Mouse (Mus musculus) CH12.LX (cell line): ENCODE measurements around the gene Fn3krp. TPM values are rescaled to one million over a fixed set of nuclear protein-coding genes. Genes with fewer than 3 reads are reported as not detected.

Experiments
- DNase-seq: peaks from one replicate; pipeline ENCODE4 v3.0.0-alpha.2; 2013; ENCODE audit errors: extremely low read depth
- H3K27ac ChIP-seq: 2 replicates; pipeline ENCODE4 v1.5.1; 2012; ENCODE audit warnings: low read depth, mild to moderate bottlenecking, control low read depth, moderate library complexity; ENCODE audit not compliant: insufficient read depth
- H3K27me3 ChIP-seq: replicated peaks from 2 replicates; pipeline ENCODE3; 2012; ENCODE audit warnings: inconsistent platforms
- H3K36me3 ChIP-seq, 2 experiments: replicated peaks in 1 of 2; 2 replicates each; pipeline versions ENCODE3 to v1.6.1; 2012; ENCODE audit warnings: inconsistent platforms in 1 of 2, low read length in 1 of 2, mild to moderate bottlenecking in 1 of 2, mixed read lengths in 1 of 2, moderate library complexity in 1 of 2; ENCODE audit not compliant: control insufficient read depth in 1 of 2, insufficient read depth in 1 of 2
- H3K4me1 ChIP-seq, 2 experiments: 2 replicates each; pipeline ENCODE4 v1.6.1; 2012; ENCODE audit warnings: inconsistent platforms in 1 of 2, moderate library complexity in 1 of 2; ENCODE audit not compliant: insufficient read depth in 2 of 2, control insufficient read depth in 1 of 2
- H3K4me2 ChIP-seq: 2 replicates; pipeline ENCODE4 v1.6.1; 2012; ENCODE audit warnings: low read depth, mild to moderate bottlenecking, control low read depth; ENCODE audit not compliant: poor library complexity, insufficient read depth, severe bottlenecking
- H3K4me3 ChIP-seq, 3 experiments: fragments of 150-350 bp in 1 of 3; sonication (generic) in 1 of 3; replicated peaks in 1 of 3; 2 replicates each; pipeline versions ENCODE3 to v1.5.1; 2011 to 2012; ENCODE audit warnings: low read depth in 2 of 3, low read length in 2 of 3, mild to moderate bottlenecking in 2 of 3, moderate library complexity in 2 of 3, control low read depth in 1 of 3, improper control_type of control experiment in 1 of 3, inconsistent platforms in 1 of 3, mixed read lengths in 1 of 3; ENCODE audit not compliant: poor library complexity in 1 of 3
- H3K79me2 ChIP-seq: replicated peaks from 2 replicates; pipeline ENCODE4 v1.6.1; 2012; ENCODE audit warnings: mild to moderate bottlenecking, moderate library complexity; ENCODE audit not compliant: control insufficient read depth, poor library complexity, insufficient read depth, severe bottlenecking; ENCODE audit errors: extremely low read depth
- H3K9ac ChIP-seq: 2 replicates; pipeline ENCODE4 v1.6.1; 2012; ENCODE audit warnings: low read depth, mild to moderate bottlenecking, control low read depth, moderate library complexity; ENCODE audit not compliant: insufficient read depth
- H3K9me3 ChIP-seq: replicated peaks from 2 replicates; pipeline ENCODE3; 2012; ENCODE audit warnings: low read length, inconsistent platforms, mixed read lengths
- CHD2 ChIP-seq: IDR thresholded peaks from 2 replicates; pipeline ENCODE4 v1.6.1; 2011; ENCODE audit warnings: low read length, improper control_type of control experiment
- CTCF ChIP-seq, 2 experiments: IDR thresholded peaks in 1 of 2; conservative IDR thresholded peaks in 1 of 2; 2 replicates each; pipeline ENCODE4 v1.5.1; 2011 to 2012; ENCODE audit warnings: low read depth in 2 of 2, low read length in 2 of 2, improper control_type of control experiment in 1 of 2, inconsistent platforms in 1 of 2, mild to moderate bottlenecking in 1 of 2, moderate library complexity in 1 of 2
- E2F4 ChIP-seq: IDR thresholded peaks from 2 replicates; pipeline ENCODE4 v1.6.1; 2011; ENCODE audit warnings: low read depth, low read length, improper control_type of control experiment; ENCODE audit not compliant: insufficient replicate concordance
- ELF1 ChIP-seq: IDR thresholded peaks from 2 replicates; pipeline ENCODE4 v1.6.1; 2014; ENCODE audit warnings: low read depth, mild to moderate bottlenecking, inconsistent platforms, low read length, improper control_type of control experiment
- HCFC1 ChIP-seq: IDR thresholded peaks from 2 replicates; pipeline ENCODE4 v1.6.1; 2012; ENCODE audit warnings: low read depth, mild to moderate bottlenecking, inconsistent platforms, low read length, improper control_type of control experiment
- JUND ChIP-seq: conservative IDR thresholded peaks from 2 replicates; pipeline ENCODE4 v1.6.1; 2011; ENCODE audit warnings: low read depth, low read length, improper control_type of control experiment
- KAT2A ChIP-seq: IDR thresholded peaks from 2 replicates; pipeline ENCODE4 v1.6.1; 2012; ENCODE audit warnings: low read length, improper control_type of control experiment, inconsistent platforms; ENCODE audit not compliant: insufficient replicate concordance
- MAFK ChIP-seq: IDR thresholded peaks from 2 replicates; pipeline ENCODE4 v1.6.1; 2011; ENCODE audit warnings: low read length, improper control_type of control experiment; ENCODE audit not compliant: insufficient replicate concordance
- MEF2A ChIP-seq: IDR thresholded peaks from 2 replicates; pipeline ENCODE4 v1.6.1; 2014; ENCODE audit warnings: low read depth, mild to moderate bottlenecking, inconsistent platforms, low read length, improper control_type of control experiment, borderline replicate concordance
- MXI1 ChIP-seq: IDR thresholded peaks from 2 replicates; pipeline ENCODE4 v1.6.1; 2011; ENCODE audit warnings: mild to moderate bottlenecking, low read depth, low read length, improper control_type of control experiment
- MYC ChIP-seq: IDR thresholded peaks from 2 replicates; pipeline ENCODE4 v1.6.1; 2011; ENCODE audit warnings: low read depth, mild to moderate bottlenecking, improper control_type of control experiment, low read length
- NELFE ChIP-seq: IDR thresholded peaks from 2 replicates; pipeline ENCODE4 v1.6.1; 2011; ENCODE audit warnings: low read depth, low read length, improper control_type of control experiment
- PAX5 ChIP-seq: IDR thresholded peaks from 2 replicates; pipeline ENCODE4 v1.6.1; 2012; ENCODE audit warnings: low read length, inconsistent platforms, mixed read lengths
- POLR2A ChIP-seq: IDR thresholded peaks from 2 replicates; pipeline ENCODE4 v1.6.1; 2011; ENCODE audit warnings: low read depth, mild to moderate bottlenecking, improper control_type of control experiment, low read length
- POLR2AphosphoS2 ChIP-seq: IDR thresholded peaks from 2 replicates; pipeline ENCODE4 v1.6.1; 2011; ENCODE audit warnings: low read depth, low read length, improper control_type of control experiment
- RCOR1 ChIP-seq: conservative IDR thresholded peaks from 2 replicates; pipeline ENCODE4 v1.6.1; 2012; ENCODE audit warnings: low read depth, mild to moderate bottlenecking, inconsistent platforms, low read length, improper control_type of control experiment
- SIN3A ChIP-seq: IDR thresholded peaks from 2 replicates; pipeline ENCODE4 v1.6.1; 2012; ENCODE audit warnings: low read length, improper control_type of control experiment, inconsistent platforms
- SMC3 ChIP-seq: IDR thresholded peaks from 2 replicates; pipeline ENCODE4 v1.6.1; 2011; ENCODE audit warnings: low read depth, low read length, improper control_type of control experiment
- TBP ChIP-seq: conservative IDR thresholded peaks from 2 replicates; pipeline ENCODE4 v1.6.1; 2011; ENCODE audit warnings: low read depth, low read length, improper control_type of control experiment
- TCF12 ChIP-seq: IDR thresholded peaks from 2 replicates; pipeline ENCODE4 v1.6.1; 2014; ENCODE audit warnings: low read depth, mild to moderate bottlenecking, inconsistent platforms, low read length, improper control_type of control experiment
- UBTF ChIP-seq: IDR thresholded peaks from 2 replicates; pipeline ENCODE4 v1.6.1; 2012; ENCODE audit warnings: low read depth, mild to moderate bottlenecking, inconsistent platforms, low read length, improper control_type of control experiment, moderate library complexity
- USF1 ChIP-seq: IDR thresholded peaks from 2 replicates; pipeline ENCODE4 v1.6.1; 2014; ENCODE audit warnings: low read depth, mild to moderate bottlenecking, inconsistent platforms, low read length, improper control_type of control experiment
- USF2 ChIP-seq: conservative IDR thresholded peaks from 2 replicates; pipeline ENCODE4 v1.6.1; 2011; ENCODE audit warnings: low read depth, low read length, improper control_type of control experiment
- ZMIZ1 ChIP-seq: IDR thresholded peaks from 2 replicates; pipeline ENCODE4 v1.6.1; 2012; ENCODE audit warnings: low read depth, mild to moderate bottlenecking, inconsistent platforms, low read length, improper control_type of control experiment
- ZNF384 ChIP-seq: IDR thresholded peaks from 2 replicates; pipeline ENCODE4 v1.6.1; 2012; ENCODE audit warnings: low read depth, low read length, improper control_type of control experiment, inconsistent platforms
- dilution Hi-C: fragments of 300-500 bp; cut with MboI; formaldehyde crosslinking; loops from 2 replicates; pipeline ENCODE4 v1.14.3; 2020; ENCODE audit warnings: low sequenced_read_pairs; ENCODE audit not compliant: extremely low pct_unique_long_range_greater_than_20kb, extremely low pct_ligation_motif_present
- in situ Hi-C: fragments of 300-500 bp; cut with MboI; formaldehyde crosslinking; loops from 3 replicates; pipeline ENCODE4 v1.14.3; 2019; ENCODE audit warnings: low sequenced_read_pairs, low pct_ligation_motif_present, low pct_unique_long_range_greater_than_20kb, mixed read lengths
- polyA plus RNA-seq: library from polyadenylated mRNA; unstranded; fragments of >175 nt; gene quantifications from 2 replicates; pipeline ENCODE4 v1.2.1, GENCODE M21; 2012; ENCODE audit warnings: low read depth; ENCODE audit not compliant: insufficient read length
- total RNA-seq, 2 experiments: library from RNA; depleted of rRNA; stranded (reverse); fragments of 300-350 nt in 1 of 2; fragments of >200 nt in 1 of 2; gene quantifications; 2 replicates each; pipeline ENCODE4 v1.2.3; 2012 to 2014

Gene Fn3krp
- total and polyA plus RNA-seq, 3 experiments, result 3.6 to 11.2 (median 9.8) TPM

DNA sequence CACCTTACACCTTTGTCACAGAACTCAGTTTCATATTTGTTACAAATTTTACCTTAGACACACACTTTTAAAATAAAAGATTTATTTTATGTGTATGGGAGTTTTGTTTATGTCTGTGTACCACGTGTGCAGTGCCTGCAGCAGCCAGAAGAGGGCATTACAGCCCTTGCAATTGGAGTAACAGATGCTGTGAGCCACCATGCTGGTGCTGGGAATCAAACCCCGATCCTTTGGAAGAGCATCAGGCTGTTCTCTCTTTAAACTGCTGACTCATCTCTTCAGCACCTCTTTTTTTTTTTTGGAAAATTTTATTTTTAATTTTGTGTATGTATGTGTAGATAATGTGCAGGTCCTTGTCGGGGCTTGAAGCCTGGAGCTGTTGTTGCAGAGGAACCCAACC lies 36.7 kb downstream of the Fn3krp start:
- no peak overlapping the region for H3K4me3 ChIP-seq
- no peak for DNase-seq
- dilution Hi-C loops, result no loop called here
- H3K4me2 ChIP-seq, result no peak overlapping the region
- H3K79me2 ChIP-seq, result peaks cover 6% of the 10 kb centered on the region; the same call in 1 of the 2 replicates
- H3K9ac ChIP-seq, result no peak overlapping the region
- in situ Hi-C loops, result no loop called here
- H3K9me3 ChIP-seq, result peaks cover 4% of the 10 kb centered on the region
- no peaks in the 10 kb centered on the region for H3K27me3 ChIP-seq
- H3K36me3 ChIP-seq, result peaks cover 50 to 85% of the 10 kb centered on the region in 2 experiments
- no peak overlapping the region for H3K27ac ChIP-seq
- H3K4me1 ChIP-seq, result peaks cover 4 to 13% of the 10 kb centered on the region in 2 experiments
- TF ChIP-seq MAFK (0 out of 2 replicates have a peak, but pooled peaks have one; percentile 63), CTCF (conservative IDR thresholded peaks at IDR 0.05 in 1 of 2, IDR thresholded peaks at IDR 0.05 in 1 of 2; ENCODE audit: low read depth in 2 of 2, low read length in 2 of 2) (peak in 1 of 2 experiments; percentile 24; a peak in 1 of 4 replicates), CHD2 (no peak), ZNF384 (no peak)

DNA sequence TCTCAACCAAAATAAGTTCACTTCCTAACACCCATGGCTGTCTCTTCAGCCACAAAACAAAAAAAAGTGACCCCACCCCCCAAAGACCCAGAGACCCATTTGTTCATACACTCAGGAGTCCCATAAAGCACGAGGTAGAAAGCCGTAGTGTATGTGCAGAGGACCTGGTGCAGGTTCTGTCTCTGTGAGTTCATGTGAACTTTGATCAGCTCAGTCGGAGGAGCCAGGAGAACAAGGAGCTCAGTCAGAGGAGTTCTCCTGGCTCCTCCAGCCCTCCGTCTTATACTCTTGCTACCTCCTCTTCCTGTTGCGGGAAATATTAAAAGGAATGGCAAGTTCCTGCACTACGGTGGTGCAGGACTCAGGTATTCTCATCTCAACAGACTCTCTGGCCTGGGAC lies 46.2 kb downstream of the Fn3krp start:
- TF ChIP-seq CHD2, result no peak
- TF ChIP-seq UBTF, result no peak
- no peak for TF ChIP-seq POLR2AphosphoS2
- TF ChIP-seq KAT2A, result no peak
- TF ChIP-seq ELF1, result no peak
- no peak for TF ChIP-seq SMC3
- TF ChIP-seq E2F4, result no peak
- TF ChIP-seq MEF2A, result no peak
- TF ChIP-seq ZMIZ1, result no peak
- no peak for TF ChIP-seq MXI1
- TF ChIP-seq SIN3A, result no peak

GRCm38 (mm10) chr11:121474831-121475230 lies 53.6 kb downstream of the Fn3krp start:
- dilution Hi-C loops, result no loop called here
- no peak overlapping the region for H3K4me3 ChIP-seq
- no peak overlapping the region for H3K9ac ChIP-seq
- H3K4me2 ChIP-seq, result no peak overlapping the region
- TF ChIP-seq RCOR1 (no peak), ELF1 (no peak), SIN3A (no peak), TBP (no peak), PAX5 (no peak), USF2 (no peak), JUND (no peak), MXI1 (no peak), USF1 (no peak), NELFE (no peak), TCF12 (no peak), MYC (no peak), POLR2A (no peak), HCFC1 (no peak)
- TF ChIP-seq, all 38 proteins: peak for 0
- DNase-seq, result no peak
- Histone ChIP-seq H3K27me3 (no peaks in the 10 kb centered on the region), H3K9me3 (no peaks in the 10 kb centered on the region), H3K4me1 (peaks cover 0 to 11% of the 10 kb centered on the region in 2 experiments; a peak in 2 of 4 replicates), H3K27ac (no peak overlapping the region), H3K79me2 (no peaks in the 10 kb centered on the region), H3K36me3 (peaks cover 32 to 84% of the 10 kb centered on the region in 2 experiments)
- in situ Hi-C loops, result loop anchor here (5.0 to 10.0 kb wide), 2 partner anchors 160 to 332 kb away; no protein-coding TSS in a partner anchor

More for the DNA sequence above, 46.2 kb downstream of the Fn3krp start:
- H3K4me2 ChIP-seq, result no peak overlapping the region
- DNase-seq, result no peak
- no peaks in the 10 kb centered on the region for H3K4me1 ChIP-seq
- H3K79me2 ChIP-seq, result no peaks in the 10 kb centered on the region
- in situ Hi-C loops, result no loop called here
- peaks cover 21 to 79% of the 10 kb centered on the region in 2 experiments for H3K36me3 ChIP-seq
- H3K4me3 ChIP-seq, result no peak overlapping the region
- H3K27me3 ChIP-seq, result no peaks in the 10 kb centered on the region
- dilution Hi-C loops, result no loop called here
- no peak overlapping the region for H3K9ac ChIP-seq
- H3K27ac ChIP-seq, result no peak overlapping the region
- H3K9me3 ChIP-seq, result no peaks in the 10 kb centered on the region
